Mouse (Mus musculus): ENCODE measurements around the gene Coq2. TPM values are rescaled to one million over a fixed set of nuclear protein-coding genes. Genes with fewer than 3 reads are reported as not detected.

Coq2 gene
- polyA plus RNA-seq (2017; shearing (Covaris generic)) = 10 to 100 TPM; 29.6 to 30.1 TPM

GRCm38 (mm10) chr5:100674711-100675376, at the start of gene Coq2:
TSS of gene Coq2 (minus strand) at chr5:100675140.

DNA sequence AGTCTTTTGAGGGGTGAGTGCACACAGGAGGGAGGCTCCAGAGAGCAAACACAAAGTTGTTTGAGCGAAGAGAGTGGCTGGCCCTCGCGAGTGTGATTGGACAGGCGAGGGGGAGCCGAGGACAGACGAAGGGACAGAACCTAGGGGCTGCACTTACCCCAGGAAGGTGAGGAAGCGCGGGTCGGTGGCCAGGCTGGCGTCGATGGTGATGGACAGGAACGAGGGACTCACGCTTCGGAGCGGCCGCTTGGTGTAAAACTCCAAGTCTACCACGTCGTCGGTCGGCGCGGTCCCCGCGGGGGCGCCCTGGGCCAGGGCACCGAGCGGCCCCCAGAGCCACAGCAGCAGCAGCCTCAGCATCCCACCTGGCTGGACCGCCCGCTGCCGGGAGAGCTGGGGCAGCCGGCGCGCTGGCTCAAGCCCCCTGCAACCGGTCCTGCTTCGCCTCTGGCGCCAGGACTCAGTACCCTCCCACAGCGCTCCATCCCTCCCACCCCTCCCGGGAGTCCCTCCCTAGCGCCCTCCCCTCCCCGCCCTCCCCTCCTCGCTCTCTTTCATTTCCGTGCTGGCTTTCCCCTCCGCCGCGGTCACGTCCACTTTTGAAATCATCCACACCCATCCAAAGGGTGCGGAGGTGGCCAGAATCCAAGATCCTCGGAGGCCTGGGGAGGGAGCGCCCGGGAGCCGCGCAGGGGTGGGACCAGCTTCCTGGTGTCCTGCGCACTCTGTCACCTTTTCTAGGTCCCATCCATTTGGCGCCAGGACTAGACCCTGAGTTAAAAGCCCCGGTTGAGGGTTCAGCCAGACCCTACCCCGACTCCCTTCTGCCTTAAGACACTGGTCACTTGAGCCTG, 44.5 kb upstream of the Coq2 start, which contains the start of gene Hpse:
Gene Hpse, minus strand, starts transcription at position 482 of the 854 bp plus-strand sequence.

Other genes with a start within 250 kb of the Coq2 start
- 10 to 100 TPM; 14.9 to 17.9 TPM for gene Lin54, start 174.5 kb downstream of the Coq2 start, polyA plus RNA-seq (2017; shearing (Covaris generic))
- 100 to 1,000 TPM; 102 to 103 TPM for gene Cops4, start 156.8 kb downstream of the Coq2 start, polyA plus RNA-seq (2017; shearing (Covaris generic))
- 10 to 100 TPM; 33.5 to 48.9 TPM for gene Plac8, start 102.9 kb downstream of the Coq2 start, polyA plus RNA-seq (2017; shearing (Covaris generic))
- 1 to 10 TPM; 3.1 to 6.4 TPM for gene Hpse, start 44.6 kb upstream of the Coq2 start, polyA plus RNA-seq (2017; shearing (Covaris generic))
- gene Helq, start 123.5 kb upstream of the Coq2 start, polyA plus RNA-seq (2017; shearing (Covaris generic)) = 10 to 100 TPM; 17.4 to 23.3 TPM
- 100 to 1,000 TPM; 161 to 173 TPM for gene Mrps18c, start 123.5 kb upstream of the Coq2 start, polyA plus RNA-seq (2017; shearing (Covaris generic))
- 10 to 100 TPM; 17.3 to 28.4 TPM for gene Abraxas1, start 145.8 kb upstream of the Coq2 start, polyA plus RNA-seq (2017; shearing (Covaris generic))
- gene Gpat3, start 170.6 kb upstream of the Coq2 start, polyA plus RNA-seq (2017; shearing (Covaris generic)) = under 1 TPM; 0.64 to 0.79 TPM